Mouse (Mus musculus): ENCODE measurements around the gene Stk32c. TPM values are rescaled to one million over a fixed set of nuclear protein-coding genes. Genes with fewer than 3 reads are reported as not detected.

Gene Stk32c
- polyA plus RNA-seq, 1 experiment, result 5.1 TPM

GRCm38 (mm10) chr7:139239432-139239831 is 26.3 kb upstream of the Stk32c start:
- H3K4me1 ChIP-seq (ENCODE audit: control insufficient read depth, insufficient read depth, low read length), result no peaks in the 10 kb centered on the region; the same call in 1 of the 2 replicates
- no peaks in the 10 kb centered on the region for H3K27me3 ChIP-seq (ENCODE audit: control insufficient read depth, insufficient read depth, low read length)
- H3K4me3 ChIP-seq (ENCODE audit: control insufficient read depth, low read depth, low read length), result no peak overlapping the region
- TF ChIP-seq CTCF (IDR thresholded peaks at IDR 0.05; ENCODE audit: control insufficient read depth, insufficient read depth, insufficient replicate concordance, low read depth, low read length) (no peak), POLR2A (IDR thresholded peaks at IDR 0.05; ENCODE audit: control insufficient read depth, low read depth, low read length) (no peak)
- H3K36me3 ChIP-seq (ENCODE audit: control insufficient read depth, insufficient read depth, low read length), result no peaks in the 10 kb centered on the region
- no peak overlapping the region for H3K27ac ChIP-seq (ENCODE audit: control insufficient read depth, insufficient read depth, low read depth, low read length)

DNA sequence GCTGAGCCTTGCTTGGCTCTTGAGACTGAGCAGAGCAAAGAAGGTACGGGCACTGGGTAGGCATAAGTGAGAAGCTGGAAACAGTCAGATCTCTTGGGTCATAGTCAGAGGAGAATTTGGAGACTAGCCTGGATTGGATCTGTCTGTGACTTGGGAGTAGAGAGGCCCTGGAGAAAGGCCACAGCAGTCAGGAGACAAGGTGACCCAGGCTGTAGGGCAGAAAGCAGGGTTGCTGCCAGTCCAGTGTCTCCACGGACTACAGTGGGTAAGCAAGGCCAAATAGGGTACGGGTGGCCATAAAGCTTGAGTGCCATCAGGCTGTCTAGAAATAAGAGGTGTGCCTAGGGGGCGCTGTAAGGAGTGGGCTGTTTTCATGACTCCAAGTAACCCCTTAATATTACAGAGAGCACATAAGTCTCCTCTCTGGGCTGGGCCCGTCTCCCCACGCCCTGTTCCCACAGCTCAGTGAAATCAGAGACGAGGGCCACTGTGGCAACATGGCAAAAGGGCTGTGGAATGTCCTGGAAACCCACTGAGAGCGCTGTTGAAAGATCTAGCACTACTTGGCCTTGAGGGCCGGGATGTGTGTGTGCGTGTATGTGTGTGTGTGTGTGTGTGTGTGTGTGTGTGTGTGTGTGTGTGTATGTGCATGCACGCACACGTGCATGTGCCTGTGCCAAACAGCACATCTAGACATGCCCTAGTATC is 22.7 kb upstream of the Stk32c start:
- TF ChIP-seq POLR2A (IDR thresholded peaks at IDR 0.05; ENCODE audit: control insufficient read depth, low read depth, low read length), result no peak
- TF ChIP-seq CTCF (IDR thresholded peaks at IDR 0.05; ENCODE audit: control insufficient read depth, insufficient read depth, insufficient replicate concordance, low read depth, low read length), result no peak
- no peak overlapping the region for H3K27ac ChIP-seq (ENCODE audit: control insufficient read depth, insufficient read depth, low read depth, low read length)
- no peaks in the 10 kb centered on the region for H3K36me3 ChIP-seq (ENCODE audit: control insufficient read depth, insufficient read depth, low read length)
- no peaks in the 10 kb centered on the region for H3K27me3 ChIP-seq (ENCODE audit: control insufficient read depth, insufficient read depth, low read length)
- H3K4me1 ChIP-seq (ENCODE audit: control insufficient read depth, insufficient read depth, low read length), result no peaks in the 10 kb centered on the region; the same call in 1 of the 2 replicates
- no peak overlapping the region for H3K4me3 ChIP-seq (ENCODE audit: control insufficient read depth, low read depth, low read length)

GRCm38 (mm10) chr7:139234426-139235188 is 21.5 kb upstream of the Stk32c start:
- H3K36me3 ChIP-seq (ENCODE audit: control insufficient read depth, insufficient read depth, low read length), result no peaks in the 10 kb centered on the region
- TF ChIP-seq CTCF (IDR thresholded peaks at IDR 0.05; ENCODE audit: control insufficient read depth, insufficient read depth, insufficient replicate concordance, low read depth, low read length), result no peak; the same call in 1 of the 2 replicates
- no peak; the same call in 1 of the 2 replicates for TF ChIP-seq POLR2A (IDR thresholded peaks at IDR 0.05; ENCODE audit: control insufficient read depth, low read depth, low read length)
- no peak overlapping the region for H3K4me3 ChIP-seq (ENCODE audit: control insufficient read depth, low read depth, low read length)
- H3K27me3 ChIP-seq (ENCODE audit: control insufficient read depth, insufficient read depth, low read length), result no peaks in the 10 kb centered on the region
- H3K27ac ChIP-seq (ENCODE audit: control insufficient read depth, insufficient read depth, low read depth, low read length), result no peak overlapping the region
- H3K4me1 ChIP-seq (ENCODE audit: control insufficient read depth, insufficient read depth, low read length), result no peaks in the 10 kb centered on the region; the same call in none of the 2 replicates

GRCm38 (mm10) chr7:139233714-139234113 is 20.6 kb upstream of the Stk32c start:
- Histone ChIP-seq H3K4me1 (ENCODE audit: control insufficient read depth, insufficient read depth, low read length) (no peaks in the 10 kb centered on the region; the same call in none of the 2 replicates), H3K4me3 (ENCODE audit: control insufficient read depth, low read depth, low read length) (no peak overlapping the region), H3K36me3 (ENCODE audit: control insufficient read depth, insufficient read depth, low read length) (no peaks in the 10 kb centered on the region), H3K27me3 (ENCODE audit: control insufficient read depth, insufficient read depth, low read length) (no peaks in the 10 kb centered on the region), H3K27ac (ENCODE audit: control insufficient read depth, insufficient read depth, low read depth, low read length) (no peak overlapping the region)
- TF ChIP-seq POLR2A (IDR thresholded peaks at IDR 0.05; ENCODE audit: control insufficient read depth, low read depth, low read length) (no peak), CTCF (IDR thresholded peaks at IDR 0.05; ENCODE audit: control insufficient read depth, insufficient read depth, insufficient replicate concordance, low read depth, low read length) (peak; percentile 79; the same call in 1 of the 2 replicates)

DNA sequence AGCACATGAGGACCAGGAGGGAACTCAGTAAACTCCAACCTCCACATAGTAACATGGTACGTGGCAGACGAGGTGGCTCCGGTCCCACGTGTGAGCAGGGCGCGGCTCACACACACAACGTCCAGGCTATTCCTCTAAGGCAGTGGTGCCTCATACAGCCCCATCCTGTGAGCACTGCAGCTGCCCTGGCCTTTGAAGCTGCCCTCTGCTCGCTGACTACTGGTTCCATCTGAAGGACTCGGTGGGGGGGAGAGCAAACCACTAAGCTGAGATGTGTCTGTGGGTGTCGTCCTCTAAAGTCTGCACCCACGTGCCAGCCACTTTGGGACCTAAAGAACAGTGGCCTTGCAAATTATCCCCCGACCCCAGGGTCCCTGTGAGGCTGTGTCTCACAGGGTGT is 17.1 kb upstream of the Stk32c start:
- no peak overlapping the region for H3K4me3 ChIP-seq (ENCODE audit: control insufficient read depth, low read depth, low read length)
- H3K27ac ChIP-seq (ENCODE audit: control insufficient read depth, insufficient read depth, low read depth, low read length), result no peak overlapping the region
- no peaks in the 10 kb centered on the region; the same call in none of the 2 replicates for H3K4me1 ChIP-seq (ENCODE audit: control insufficient read depth, insufficient read depth, low read length)
- TF ChIP-seq POLR2A (IDR thresholded peaks at IDR 0.05; ENCODE audit: control insufficient read depth, low read depth, low read length) (no peak), CTCF (IDR thresholded peaks at IDR 0.05; ENCODE audit: control insufficient read depth, insufficient read depth, insufficient replicate concordance, low read depth, low read length) (no peak)
- H3K36me3 ChIP-seq (ENCODE audit: control insufficient read depth, insufficient read depth, low read length), result no peaks in the 10 kb centered on the region; the same call in 1 of the 2 replicates
- H3K27me3 ChIP-seq (ENCODE audit: control insufficient read depth, insufficient read depth, low read length), result no peaks in the 10 kb centered on the region

DNA sequence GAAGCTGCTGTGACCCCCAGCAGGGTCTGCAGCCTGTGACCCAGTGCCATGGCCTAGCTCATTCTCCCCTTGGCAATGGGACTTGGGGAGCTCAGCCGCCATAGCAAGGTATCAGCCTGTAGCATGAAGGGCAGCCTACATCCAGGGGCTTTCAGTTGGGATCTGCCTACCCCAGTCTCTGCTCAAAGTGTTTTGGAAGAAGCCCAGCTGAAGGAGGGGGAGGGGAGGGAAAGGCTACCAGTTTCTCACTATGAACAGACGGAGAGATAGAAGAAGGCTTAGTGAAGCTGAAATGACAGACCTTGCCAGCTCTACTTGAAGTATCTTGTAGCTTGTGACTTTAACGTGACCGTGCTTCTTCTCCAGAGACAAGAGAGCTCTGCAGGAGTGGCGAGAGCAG is 16.7 kb upstream of the Stk32c start:
- Histone ChIP-seq H3K4me3 (ENCODE audit: control insufficient read depth, low read depth, low read length) (no peak overlapping the region), H3K27ac (ENCODE audit: control insufficient read depth, insufficient read depth, low read depth, low read length) (no peak overlapping the region), H3K36me3 (ENCODE audit: control insufficient read depth, insufficient read depth, low read length) (no peaks in the 10 kb centered on the region; the same call in 1 of the 2 replicates), H3K27me3 (ENCODE audit: control insufficient read depth, insufficient read depth, low read length) (no peaks in the 10 kb centered on the region), H3K4me1 (ENCODE audit: control insufficient read depth, insufficient read depth, low read length) (no peaks in the 10 kb centered on the region; the same call in none of the 2 replicates)
- TF ChIP-seq CTCF (IDR thresholded peaks at IDR 0.05; ENCODE audit: control insufficient read depth, insufficient read depth, insufficient replicate concordance, low read depth, low read length), result no peak
- no peak for TF ChIP-seq POLR2A (IDR thresholded peaks at IDR 0.05; ENCODE audit: control insufficient read depth, low read depth, low read length)
